Mouse (Mus musculus) CD4-positive helper T cell, adult 2 months (primary cell): ENCODE results near the gene Ell2.

ENCODE experiments used
- DNase-seq: peaks from one replicate; pipeline ENCODE4 v3.0.0-alpha.2; 2012; ENCODE audit warnings: low read depth, missing footprints, low spot score

The Ell2 gene

GRCm38 (mm10) chr13:75807969-75808368, 101.4 kb downstream of the Ell2 start:
- no peak for DNase-seq

GRCm38 (mm10) chr13:75809957-75810356, 103.4 kb downstream of the Ell2 start:
- DNase-seq, result no peak

- no peak for DNase-seq
Observed at GRCm38 (mm10) chr13:75817183-75817582, 110.6 kb downstream of the Ell2 start.

- no peak for DNase-seq
Observed at GRCm38 (mm10) chr13:75818486-75818885, 111.9 kb downstream of the Ell2 start.

GRCm38 (mm10) chr13:75818945-75819706, 112.6 kb downstream of the Ell2 start:
- no peak for DNase-seq

DNA sequence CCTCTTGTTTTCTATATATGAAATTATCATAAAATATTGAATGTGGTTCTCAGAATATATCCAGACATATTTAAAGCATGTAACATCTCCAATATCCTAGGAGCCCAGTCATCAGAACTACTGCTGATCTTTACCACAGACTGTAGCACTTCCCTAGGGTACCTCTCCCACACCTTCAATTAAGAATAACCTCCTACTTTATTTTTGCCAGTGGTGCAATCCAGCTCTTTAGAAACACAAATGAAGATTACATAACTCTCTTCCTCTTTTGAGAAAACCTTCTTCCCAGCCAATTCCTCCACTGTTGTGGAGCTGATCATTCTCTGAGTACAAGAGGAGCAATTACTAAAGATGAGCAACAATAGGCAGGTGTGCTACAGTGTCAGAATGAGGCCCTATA, 113.3 kb downstream of the Ell2 start:
- DNase-seq, result no peak
